Mouse (Mus musculus) spleen, adult 2 months (tissue): ENCODE measurements at regions not wholly inside any gene's neighbourhood (a gene's known extent, or its start where the extent isn't known, plus 50 kb on each side); places are given as distances from the start of the nearest gene placed in this dataset.
A peak's percentile ranks its signal among the peaks of the same experiment; 100 is the strongest.

Source experiments
- DNase-seq, 2 experiments: peaks; one replicate each; pipeline versions ENCODE4 v3.0.0 to v3.0.0-alpha.2; 2012 to 2021; ENCODE audit warnings: low spot score in 2 of 2, low read depth in 1 of 2
- H3K27ac ChIP-seq: fragments of 200-500 bp; 2 replicates; pipeline ENCODE4 v1.5.1; 2012; ENCODE audit warnings: low read length, inconsistent platforms; ENCODE audit not compliant: insufficient read depth
- H3K27me3 ChIP-seq: fragments of 200-500 bp; 2 replicates; pipeline ENCODE4 v1.6.1; 2012; ENCODE audit warnings: mild to moderate bottlenecking, moderate library complexity, low read length, inconsistent platforms; ENCODE audit not compliant: control insufficient read depth, insufficient read depth
- H3K36me3 ChIP-seq: fragments of 200-500 bp; 2 replicates; pipeline ENCODE4 v1.6.1; 2012; ENCODE audit warnings: mild to moderate bottlenecking, low read length, inconsistent platforms; ENCODE audit not compliant: control insufficient read depth, insufficient read depth
- H3K4me1 ChIP-seq: fragments of 200-500 bp; 2 replicates; pipeline ENCODE4 v1.6.1; 2011; ENCODE audit warnings: inconsistent platforms; ENCODE audit not compliant: control insufficient read depth, insufficient read depth, insufficient read length
- H3K4me3 ChIP-seq: fragments of 200-500 bp; 2 replicates; pipeline ENCODE4 v1.5.1; 2011; ENCODE audit warnings: mild to moderate bottlenecking, inconsistent platforms; ENCODE audit not compliant: insufficient read depth, insufficient read length; ENCODE audit errors: extremely low read depth
- CTCF ChIP-seq: fragments of 200-500 bp; IDR thresholded peaks from 2 replicates; pipeline ENCODE4 v1.5.1; 2011; ENCODE audit warnings: mild to moderate bottlenecking, inconsistent platforms; ENCODE audit not compliant: insufficient read depth, insufficient read length, insufficient replicate concordance; ENCODE audit errors: extremely low read depth
- POLR2A ChIP-seq: fragments of 200-500 bp; IDR thresholded peaks from 2 replicates; pipeline ENCODE4 v1.6.1; 2011; ENCODE audit warnings: low read depth, low read length, inconsistent platforms
- WGBS: fragments of 180-500 bp; shearing (Covaris S2); methylation state at CpG from one replicate; pipeline ENCODE4 v1.1.7; 2018; 5-methylcytosine and 5-hydroxymethylcytosine counted together

GRCm38 (mm10) chr3:115562735-115563134, 152.1 kb downstream of the S1pr1 start:
- H3K27me3 ChIP-seq: no peaks in the 10 kb centered on the region
- TF ChIP-seq POLR2A: no peak
- no peak for TF ChIP-seq CTCF
- no peaks in the 10 kb centered on the region for H3K4me1 ChIP-seq
- H3K4me3 ChIP-seq: no peak overlapping the region
- no peak for DNase-seq
- H3K36me3 ChIP-seq: no peaks in the 10 kb centered on the region
- H3K27ac ChIP-seq: no peak overlapping the region
- 86% methylated on average over 7 of the region's 7 CpGs for WGBS

DNA sequence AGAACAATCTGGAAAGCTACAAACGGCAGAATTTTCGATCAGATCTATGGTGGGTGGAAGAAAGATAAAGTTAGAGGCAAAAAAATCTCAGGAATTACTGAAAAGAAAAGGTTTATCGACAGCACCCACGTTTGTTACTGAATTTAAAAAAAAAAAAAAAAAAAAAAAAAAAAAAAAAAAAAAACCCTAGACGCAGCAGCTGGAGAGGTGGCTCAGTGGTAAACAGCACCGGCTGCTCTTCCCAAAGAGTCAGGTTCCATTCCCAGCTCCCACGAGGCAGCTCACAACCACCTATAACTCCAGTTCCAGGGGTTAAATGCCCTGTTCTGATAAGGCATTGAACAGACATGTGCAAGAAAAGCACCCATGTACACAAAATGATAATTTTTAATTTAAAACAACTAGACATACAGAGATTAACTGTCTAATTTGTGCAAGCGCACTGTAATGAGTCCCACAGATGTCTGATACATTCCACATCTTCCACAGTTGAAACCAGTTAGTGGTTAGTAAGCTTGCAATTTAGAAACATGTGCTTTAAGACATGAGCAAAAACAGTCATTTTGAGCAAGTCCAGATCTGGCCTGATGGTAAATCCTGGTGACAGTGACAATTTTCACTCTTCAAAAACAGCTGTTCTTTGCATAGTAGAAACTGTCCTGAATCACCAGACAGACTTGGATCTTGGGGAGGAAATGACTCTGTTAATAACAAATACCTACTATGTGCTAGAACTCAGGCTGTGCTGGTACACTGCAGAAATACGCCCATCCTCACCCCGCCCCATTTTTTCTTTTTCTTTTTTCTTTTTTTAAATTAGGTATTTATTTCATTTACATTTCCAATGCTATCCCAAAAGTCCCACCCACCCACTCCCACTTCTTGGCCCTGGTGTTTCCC, 159.8 kb downstream of the S1pr1 start:
- DNase-seq: no peak
- Histone ChIP-seq H3K36me3 (no peaks in the 10 kb centered on the region), H3K4me3 (no peak overlapping the region), H3K27me3 (no peaks in the 10 kb centered on the region; the same call in 1 of the 2 replicates), H3K27ac (no peak overlapping the region), H3K4me1 (no peaks in the 10 kb centered on the region)
- WGBS: 82% methylated on average over 10 of the region's 10 CpGs
- TF ChIP-seq POLR2A (no peak), CTCF (no peak)

- Histone ChIP-seq H3K36me3 (no peaks in the 10 kb centered on the region), H3K4me3 (no peak overlapping the region), H3K4me1 (no peaks in the 10 kb centered on the region), H3K27me3 (no peaks in the 10 kb centered on the region; the same call in 1 of the 2 replicates), H3K27ac (no peak overlapping the region)
- TF ChIP-seq CTCF: no peak
- no peak for TF ChIP-seq POLR2A
- DNase-seq: peak in 1 of 2 experiments; percentile 10
- 58% methylated on average over 10 of the region's 10 CpGs for WGBS
Observed at GRCm38 (mm10) chr3:115553848-115554515, 160.9 kb downstream of the S1pr1 start.

DNA sequence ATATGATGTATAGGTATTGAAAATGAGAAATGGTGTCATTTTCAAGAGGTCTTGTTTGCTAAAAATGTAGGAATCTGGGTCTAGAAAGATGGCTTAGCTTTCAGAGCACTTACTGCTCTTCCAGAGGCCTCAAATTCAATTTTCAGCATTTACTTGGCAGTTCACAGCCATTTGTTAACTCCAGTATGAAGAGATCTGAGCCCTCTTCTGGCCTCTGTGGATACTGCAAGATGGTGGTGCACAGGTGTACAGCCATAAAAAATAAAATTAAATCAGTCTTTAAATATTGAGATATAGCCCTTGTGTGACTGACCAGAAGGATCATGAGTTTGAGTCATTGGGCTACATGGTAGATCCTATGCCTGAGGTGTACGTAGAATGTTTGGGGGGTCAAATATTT, 173.1 kb downstream of the S1pr1 start:
- TF ChIP-seq CTCF (no peak), POLR2A (no peak)
- peak; percentile 3 to 37 for DNase-seq
- peaks cover 3% of the 10 kb centered on the region for H3K4me1 ChIP-seq
- WGBS: 87% methylated on average over 1 of the region's 1 CpGs
- no peak overlapping the region for H3K27ac ChIP-seq
- H3K36me3 ChIP-seq: no peaks in the 10 kb centered on the region
- H3K4me3 ChIP-seq: no peak overlapping the region
- no peaks in the 10 kb centered on the region for H3K27me3 ChIP-seq

- H3K36me3 ChIP-seq: no peaks in the 10 kb centered on the region
- H3K4me3 ChIP-seq: no peak overlapping the region
- TF ChIP-seq CTCF (no peak), POLR2A (no peak)
- no peaks in the 10 kb centered on the region for H3K27me3 ChIP-seq
- H3K4me1 ChIP-seq: peaks cover 3% of the 10 kb centered on the region
- no peak overlapping the region for H3K27ac ChIP-seq
- peak; percentile 12 to 55 for DNase-seq
- 22% methylated on average over 6 of the region's 6 CpGs for WGBS
Observed at GRCm38 (mm10) chr3:115538355-115538754, 176.5 kb downstream of the S1pr1 start.

- DNase-seq: no peak
- 90% methylated on average over 18 of the region's 18 CpGs for WGBS
- no peaks in the 10 kb centered on the region for H3K27me3 ChIP-seq
- H3K27ac ChIP-seq: peak overlapping the region; percentile 30; the same call in 1 of the 2 replicates
- TF ChIP-seq POLR2A (no peak), CTCF (no peak)
- no peaks in the 10 kb centered on the region for H3K4me1 ChIP-seq
- H3K4me3 ChIP-seq: no peak overlapping the region
- no peaks in the 10 kb centered on the region for H3K36me3 ChIP-seq
Observed at GRCm38 (mm10) chr3:115532141-115532735, 182.6 kb downstream of the S1pr1 start.
